Mouse (Mus musculus) macrophage (primary cell): ENCODE results near the gene Aldh1l1. TPM values are rescaled to one million over a fixed set of nuclear protein-coding genes. Genes with fewer than 3 reads are reported as not detected.

Experiments
- H3K27ac ChIP-seq: fragments of 350-480 bp; formaldehyde crosslinking; 2 replicates; pipeline ENCODE4 v1.9.0; 2021
- H3K36me3 ChIP-seq: fragments of 350-480 bp; formaldehyde crosslinking; 2 replicates; pipeline ENCODE4 v1.9.0; 2021; ENCODE audit errors: inconsistent target
- H3K4me3 ChIP-seq: fragments of 350-480 bp; formaldehyde crosslinking; 2 replicates; pipeline ENCODE4 v1.9.0; 2021; ENCODE audit errors: inconsistent target
- H3K79me2 ChIP-seq: fragments of 350-480 bp; formaldehyde crosslinking; 2 replicates; pipeline ENCODE4 v1.9.0; 2021; ENCODE audit errors: inconsistent target
- WGBS: methylation state at CpG from one replicate; pipeline ENCODE4 v1.1.7; 2026; ENCODE audit warnings: inconsistent platforms; ENCODE audit not compliant: missing documents; 5-methylcytosine and 5-hydroxymethylcytosine counted together
- polyA plus RNA-seq: library from polyadenylated mRNA; stranded (reverse); fragments of 250-400 nt; gene quantifications from 3 replicates; pipeline ENCODE4 v1.2.4, GENCODE M21; 2018; ENCODE audit warnings: inconsistent platforms

Gene Aldh1l1
- polyA plus RNA-seq, 1 experiment from 2014 or later: 9.4 TPM

DNA sequence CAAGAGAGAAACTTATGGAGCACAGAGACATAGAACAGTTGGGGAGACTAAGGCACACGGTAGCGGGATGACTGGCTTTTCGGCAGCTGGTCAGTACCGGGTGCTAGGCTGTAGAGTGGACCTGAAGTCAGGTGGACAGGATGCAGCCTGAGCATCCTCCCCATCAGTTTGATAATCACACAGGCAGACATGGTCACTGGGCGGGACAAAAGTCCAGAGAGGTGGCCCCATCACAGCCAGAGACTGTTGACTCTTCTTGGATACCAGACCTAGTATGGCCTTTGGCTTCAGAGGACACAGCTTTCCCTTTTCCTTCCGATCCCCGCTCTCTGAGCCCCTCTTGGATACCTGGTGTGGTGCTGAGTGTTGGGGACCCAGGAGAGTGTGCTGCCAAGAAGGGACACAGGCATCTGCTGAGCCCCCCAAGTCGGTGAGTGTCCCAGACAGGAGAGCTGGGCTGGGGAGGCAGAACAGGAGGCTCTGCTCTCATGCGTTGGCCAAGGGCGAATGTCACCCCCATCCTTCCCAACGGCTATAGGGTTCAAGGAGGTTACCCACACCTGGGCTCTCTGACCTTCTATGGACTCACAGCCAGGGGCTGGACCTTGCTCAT lies 21.1 kb upstream of the Aldh1l1 start:
- H3K27ac ChIP-seq: no peak overlapping the region
- H3K79me2 ChIP-seq: no peaks in the 10 kb centered on the region
- 89% methylated on average over 11 of the region's 11 CpGs for WGBS
- H3K36me3 ChIP-seq: no peaks in the 10 kb centered on the region
- H3K4me3 ChIP-seq: no peak overlapping the region

DNA sequence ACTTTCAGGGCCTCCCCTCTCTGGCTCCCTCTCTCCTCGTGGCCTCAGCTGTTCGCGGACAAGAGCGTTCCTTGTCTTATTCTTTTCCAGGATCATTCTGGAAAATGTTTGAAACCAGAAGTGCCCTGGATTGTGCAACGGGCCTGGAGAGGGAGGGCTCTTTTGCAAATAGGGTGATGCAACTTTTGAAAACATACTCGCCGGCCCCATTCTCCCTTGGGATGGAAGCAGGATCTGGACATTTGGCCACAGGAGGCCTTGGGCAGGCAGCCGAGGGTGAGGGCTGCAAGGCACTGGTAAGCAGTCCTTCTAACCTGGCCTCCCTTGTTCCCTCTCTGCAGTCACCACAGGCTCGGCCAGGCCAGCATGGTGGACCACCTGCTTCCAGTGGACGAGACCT lies 20.1 kb upstream of the Aldh1l1 start:
- no peak overlapping the region for H3K4me3 ChIP-seq

DNA sequence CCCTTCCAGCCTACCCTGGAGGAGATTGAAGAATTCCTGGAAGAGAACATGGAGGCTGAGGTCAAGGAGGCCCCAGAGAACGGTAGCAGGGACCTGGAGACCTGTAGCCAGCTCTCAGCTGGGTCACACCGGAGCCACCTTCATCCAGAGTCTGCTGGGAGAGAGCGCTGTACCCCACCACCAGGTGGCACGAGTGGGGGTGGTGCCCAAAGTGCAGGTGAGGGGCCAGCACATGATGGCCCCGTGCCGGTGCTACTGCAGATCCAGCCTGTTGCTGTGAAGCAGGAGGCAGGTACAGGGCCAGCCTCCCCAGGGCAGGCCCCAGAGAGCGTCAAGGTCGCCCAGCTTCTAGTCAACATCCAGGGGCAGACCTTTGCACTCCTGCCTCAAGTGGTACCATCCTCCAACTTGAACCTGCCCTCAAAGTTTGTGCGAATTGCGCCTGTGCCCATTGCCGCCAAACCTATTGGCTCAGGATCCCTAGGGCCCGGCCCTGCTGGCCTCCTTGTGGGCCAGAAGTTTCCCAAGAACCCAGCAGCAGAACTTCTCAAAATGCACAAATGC lies 19.3 kb upstream of the Aldh1l1 start:
- no peak overlapping the region for H3K4me3 ChIP-seq
- H3K27ac ChIP-seq: no peak overlapping the region
- 96% methylated on average over 10 of the region's 12 CpGs for WGBS

More for the DNA sequence above, 20.1 kb upstream of the Aldh1l1 start:
- H3K36me3 ChIP-seq: no peaks in the 10 kb centered on the region
- 65% methylated on average over 7 of the region's 10 CpGs for WGBS
- H3K79me2 ChIP-seq: no peaks in the 10 kb centered on the region
- H3K27ac ChIP-seq: no peak overlapping the region

DNA sequence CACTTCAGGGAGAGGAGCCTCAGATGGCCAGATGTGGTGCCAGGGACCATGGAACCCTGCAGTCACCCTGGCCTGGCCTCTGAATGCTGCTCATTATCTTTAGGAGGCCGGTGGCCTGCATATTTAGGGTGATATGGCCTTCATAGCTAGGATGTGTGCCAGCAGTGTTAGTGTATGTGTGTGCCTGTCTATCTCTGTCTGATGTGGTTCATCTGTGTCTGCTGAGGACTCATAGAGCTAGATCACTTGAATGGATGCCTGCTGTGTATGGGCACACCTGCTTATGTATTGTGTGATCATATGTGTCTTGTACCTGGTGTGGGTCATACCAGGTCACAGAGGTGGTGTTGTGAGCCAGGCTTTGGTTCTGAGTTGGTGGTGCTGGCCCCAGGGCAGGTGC lies 18.0 kb upstream of the Aldh1l1 start:
- 90% methylated on average over 1 of the region's 1 CpGs for WGBS
- no peaks in the 10 kb centered on the region for H3K36me3 ChIP-seq
- H3K27ac ChIP-seq: no peak overlapping the region
- H3K4me3 ChIP-seq: no peak overlapping the region
- H3K79me2 ChIP-seq: no peaks in the 10 kb centered on the region

More for the DNA sequence above, 19.3 kb upstream of the Aldh1l1 start:
- Histone ChIP-seq H3K79me2 (no peaks in the 10 kb centered on the region), H3K36me3 (no peaks in the 10 kb centered on the region)

DNA sequence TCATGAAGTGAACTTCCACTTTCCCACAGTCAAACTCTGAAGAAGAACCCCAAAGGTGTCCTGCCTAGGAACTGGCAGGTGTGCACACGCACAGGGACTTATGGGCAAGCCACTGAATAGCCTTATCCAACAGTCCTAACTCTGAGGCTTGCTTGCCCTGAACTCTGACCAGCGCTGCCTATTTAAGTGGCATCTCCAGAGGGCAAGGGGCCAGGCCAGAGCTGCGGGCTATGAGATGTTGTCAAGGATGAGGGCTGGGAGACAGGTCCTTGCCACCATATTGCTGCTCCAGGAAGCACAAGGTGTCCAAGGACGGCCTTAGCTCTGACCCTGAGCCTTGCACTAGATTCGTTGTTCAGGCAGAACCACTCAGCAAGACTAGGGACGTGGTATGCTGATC lies 17.2 kb upstream of the Aldh1l1 start:
- no peaks in the 10 kb centered on the region for H3K36me3 ChIP-seq
- no peaks in the 10 kb centered on the region for H3K79me2 ChIP-seq
- H3K4me3 ChIP-seq: no peak overlapping the region
- no peak overlapping the region for H3K27ac ChIP-seq
- WGBS: 89% methylated on average over 6 of the region's 6 CpGs

DNA sequence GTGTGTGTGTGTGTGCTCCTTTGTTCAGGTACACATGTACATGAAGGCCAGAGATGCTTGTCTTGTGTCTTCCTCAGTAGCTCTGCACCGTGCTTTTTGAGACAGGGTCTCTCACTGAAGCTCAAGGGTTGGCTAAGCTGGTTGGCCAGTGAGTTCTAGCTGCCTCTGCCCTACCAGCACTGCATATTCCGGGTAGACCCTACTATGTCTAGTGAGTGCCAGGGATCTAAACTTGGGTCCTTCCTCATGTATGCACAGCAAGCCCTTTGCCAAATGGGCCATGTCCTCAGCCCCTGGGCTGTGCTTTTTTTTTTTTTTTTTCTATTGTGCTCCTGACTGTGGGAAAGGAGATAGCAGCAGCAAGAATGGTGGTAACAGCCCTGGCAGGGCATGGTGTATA lies 16.0 kb upstream of the Aldh1l1 start:
- 91% methylated on average over 2 of the region's 2 CpGs for WGBS
- H3K79me2 ChIP-seq: no peaks in the 10 kb centered on the region
- H3K4me3 ChIP-seq: no peak overlapping the region
- no peaks in the 10 kb centered on the region for H3K36me3 ChIP-seq
- H3K27ac ChIP-seq: no peak overlapping the region

DNA sequence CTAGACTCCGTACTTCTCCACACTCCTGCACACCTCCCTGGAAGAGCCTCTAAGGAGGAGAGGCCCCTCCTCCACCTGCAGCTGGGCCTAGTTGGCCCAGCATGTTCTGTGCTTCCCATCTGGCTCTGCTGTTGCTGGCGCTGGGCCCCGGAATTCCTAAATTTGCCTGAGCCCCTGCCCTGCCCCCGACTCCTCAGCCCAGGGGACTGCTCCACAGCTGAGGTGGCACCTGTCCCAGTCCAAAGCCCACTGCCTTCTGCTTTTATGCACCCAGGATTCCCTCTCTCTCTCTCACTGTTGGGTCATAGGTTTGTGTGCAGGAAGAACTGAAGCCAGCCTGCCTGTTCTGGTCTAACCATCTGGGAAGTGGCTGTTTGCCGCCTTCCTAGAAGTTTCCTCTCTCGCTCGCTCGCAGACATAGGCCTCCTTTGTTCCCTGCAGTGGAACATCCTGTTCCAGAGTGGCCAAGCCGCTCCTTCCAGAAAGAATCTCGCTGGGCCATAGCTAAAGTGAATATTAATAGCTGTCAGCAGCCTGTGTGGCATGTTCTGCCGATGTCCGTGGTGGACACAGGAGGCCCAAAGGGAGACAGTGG lies 15.2 kb upstream of the Aldh1l1 start:
- no peaks in the 10 kb centered on the region for H3K79me2 ChIP-seq
- H3K36me3 ChIP-seq: no peaks in the 10 kb centered on the region
- WGBS: 91% methylated on average over 12 of the region's 12 CpGs
- no peak overlapping the region for H3K27ac ChIP-seq
- no peak overlapping the region for H3K4me3 ChIP-seq

DNA sequence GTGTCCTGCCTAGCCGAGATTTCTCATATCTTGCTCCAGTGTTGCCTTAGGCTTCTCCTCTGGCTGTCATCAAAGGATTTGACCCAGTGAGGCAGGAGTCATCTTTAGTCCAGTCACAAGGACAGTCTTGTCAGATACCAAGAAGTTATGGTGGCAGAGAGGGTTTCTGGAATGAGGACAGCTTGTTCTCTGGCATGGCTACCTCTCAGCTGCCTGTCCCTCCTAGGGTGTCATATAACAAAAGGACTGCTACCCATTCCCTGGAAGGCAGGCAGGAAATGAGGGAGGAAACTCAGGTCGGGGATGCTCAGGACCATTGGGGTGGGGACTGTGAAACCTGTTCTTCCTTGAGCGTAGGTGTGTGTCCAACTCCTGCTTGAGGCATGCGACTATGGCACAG lies 14.1 kb upstream of the Aldh1l1 start:
- 78% methylated on average over 4 of the region's 4 CpGs for WGBS
- Histone ChIP-seq H3K36me3 (no peaks in the 10 kb centered on the region), H3K27ac (no peak overlapping the region), H3K4me3 (no peak overlapping the region), H3K79me2 (no peaks in the 10 kb centered on the region)

DNA sequence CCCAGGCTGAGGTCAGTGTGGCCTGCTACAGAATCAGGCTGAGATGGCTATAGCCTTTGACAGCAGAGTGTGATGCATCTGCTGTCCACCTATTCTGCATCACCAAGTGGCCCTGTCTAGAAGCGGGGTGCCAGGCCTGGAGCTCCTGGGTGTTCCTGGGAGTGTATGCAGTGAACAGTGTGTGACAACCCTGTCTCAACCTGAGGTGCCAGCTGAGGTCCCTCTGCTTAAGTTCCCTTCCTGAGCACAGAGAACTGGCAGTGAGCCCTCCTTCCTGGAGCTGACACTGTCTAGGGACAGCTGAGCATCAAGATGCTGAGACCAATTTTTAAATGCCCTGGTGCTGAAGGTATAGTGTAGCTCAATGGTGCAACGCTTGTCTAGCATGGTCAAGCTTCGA lies 13.5 kb upstream of the Aldh1l1 start:
- Histone ChIP-seq H3K79me2 (no peaks in the 10 kb centered on the region), H3K4me3 (no peak overlapping the region), H3K36me3 (no peaks in the 10 kb centered on the region), H3K27ac (no peak overlapping the region)
- 94% methylated on average over 3 of the region's 3 CpGs for WGBS

DNA sequence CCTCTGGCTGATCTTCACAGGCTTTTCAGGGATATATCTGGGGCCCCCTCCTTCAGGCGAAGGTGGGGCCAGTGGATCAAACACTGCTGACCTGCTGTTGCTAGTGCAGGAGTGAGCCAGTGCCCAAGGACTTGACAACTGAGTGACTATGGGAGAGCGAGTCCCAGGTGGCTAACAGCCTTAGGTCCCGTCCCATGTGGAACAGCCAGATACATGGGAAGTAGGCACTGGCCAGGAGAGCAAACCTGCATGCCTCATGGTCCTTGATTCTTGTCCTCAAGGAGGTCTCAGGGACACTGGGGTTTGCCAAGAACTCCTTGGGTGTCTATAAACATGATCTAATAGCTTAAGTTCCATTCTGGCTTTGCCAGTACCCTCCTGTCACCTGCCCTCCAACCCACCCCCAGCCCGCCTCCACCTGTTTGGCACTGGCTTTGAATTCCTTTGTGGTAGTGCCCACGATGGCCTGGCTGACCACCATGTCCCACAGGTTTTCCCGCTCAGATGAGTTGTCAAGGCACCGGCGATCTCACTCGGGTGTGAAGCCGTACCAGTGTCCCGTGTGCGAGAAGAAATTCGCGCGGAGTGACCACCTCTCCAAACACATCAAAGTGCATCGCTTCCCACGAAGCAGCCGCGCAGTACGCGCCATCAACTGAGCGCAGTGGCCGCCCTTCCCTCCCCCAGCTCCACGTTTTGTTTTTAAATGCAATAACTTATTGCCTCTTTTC lies 12.4 kb upstream of the Aldh1l1 start:
- Histone ChIP-seq H3K27ac (no peak overlapping the region), H3K79me2 (no peaks in the 10 kb centered on the region), H3K36me3 (no peaks in the 10 kb centered on the region), H3K4me3 (no peak overlapping the region)
- WGBS: 95% methylated on average over 24 of the region's 24 CpGs

DNA sequence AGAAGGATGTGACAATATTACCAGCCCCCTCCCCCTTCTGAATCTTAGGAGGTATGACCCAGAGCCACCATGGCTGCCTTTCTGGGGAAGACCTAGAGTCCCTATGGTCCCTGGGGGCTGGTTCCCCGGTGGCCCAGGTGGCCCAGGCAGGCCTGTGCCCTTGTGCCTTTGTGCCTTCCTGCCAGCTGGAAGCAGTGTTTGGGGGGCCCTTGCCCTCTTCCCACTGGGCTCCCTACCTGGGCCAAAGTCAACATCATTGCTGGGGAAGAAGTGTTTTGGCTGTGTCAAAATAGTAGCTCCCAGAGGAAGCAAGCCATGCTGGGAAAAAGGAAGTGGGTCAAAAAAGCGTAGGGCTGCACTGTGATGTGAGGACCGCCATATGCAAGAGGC lies 11.9 kb upstream of the Aldh1l1 start:
- WGBS: 88% methylated on average over 3 of the region's 3 CpGs
- Histone ChIP-seq H3K36me3 (no peaks in the 10 kb centered on the region), H3K27ac (no peak overlapping the region), H3K79me2 (no peaks in the 10 kb centered on the region), H3K4me3 (no peak overlapping the region)

DNA sequence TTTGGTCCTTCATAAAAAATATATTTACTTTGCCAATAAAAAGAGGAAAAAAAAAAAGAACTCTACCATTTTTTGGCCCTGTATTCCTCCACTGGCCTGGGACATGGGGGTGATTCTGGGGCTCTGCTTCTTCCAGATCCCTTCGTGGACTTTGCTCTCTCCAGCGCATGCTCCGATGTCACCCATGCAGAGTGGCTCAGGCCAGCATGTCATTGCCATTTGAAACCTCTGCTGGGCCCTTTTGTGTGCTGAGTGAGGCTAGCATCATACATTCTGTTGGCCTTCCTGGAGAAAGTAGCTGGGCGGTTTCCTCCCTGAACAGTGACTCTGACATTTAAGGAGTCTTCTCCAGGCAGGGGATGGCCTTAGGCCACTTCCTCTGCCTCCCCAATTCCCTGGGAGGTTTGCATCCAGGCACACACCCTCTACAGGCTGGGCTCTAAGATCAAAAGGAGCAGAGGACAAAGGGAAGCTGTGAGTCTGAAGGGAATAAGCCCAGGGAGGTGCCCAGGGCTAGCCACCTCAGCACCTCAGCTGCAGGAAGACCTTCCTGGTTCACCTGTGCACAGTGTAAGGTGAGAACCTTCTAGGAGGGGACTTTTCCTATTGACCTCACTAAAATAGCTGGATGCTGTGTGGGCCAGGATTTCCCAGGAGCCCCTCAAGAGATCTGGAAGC lies 10.9 kb upstream of the Aldh1l1 start:
- H3K27ac ChIP-seq: no peak overlapping the region

DNA sequence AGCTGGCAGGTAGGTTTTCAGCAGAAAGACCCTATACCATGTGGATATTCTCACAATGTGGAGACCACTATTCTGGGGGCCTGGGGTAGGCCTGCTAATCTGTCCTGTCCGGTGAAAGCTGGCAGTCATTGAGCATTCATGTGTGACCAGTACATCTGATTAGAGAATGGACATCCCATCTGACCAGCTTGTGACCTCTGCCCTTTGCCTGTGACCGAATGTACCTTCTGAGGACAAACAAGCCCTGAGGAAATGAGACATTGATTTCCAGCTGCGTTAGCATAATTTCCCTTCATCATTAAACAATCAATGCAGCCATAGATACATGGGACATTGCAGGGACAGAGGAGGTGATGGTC lies 10.4 kb upstream of the Aldh1l1 start:
- no peak overlapping the region for H3K4me3 ChIP-seq

More for the DNA sequence above, 10.9 kb upstream of the Aldh1l1 start:
- H3K79me2 ChIP-seq: no peaks in the 10 kb centered on the region
- no peak overlapping the region for H3K4me3 ChIP-seq
- no peaks in the 10 kb centered on the region for H3K36me3 ChIP-seq
- WGBS: 86% methylated on average over 4 of the region's 4 CpGs

DNA sequence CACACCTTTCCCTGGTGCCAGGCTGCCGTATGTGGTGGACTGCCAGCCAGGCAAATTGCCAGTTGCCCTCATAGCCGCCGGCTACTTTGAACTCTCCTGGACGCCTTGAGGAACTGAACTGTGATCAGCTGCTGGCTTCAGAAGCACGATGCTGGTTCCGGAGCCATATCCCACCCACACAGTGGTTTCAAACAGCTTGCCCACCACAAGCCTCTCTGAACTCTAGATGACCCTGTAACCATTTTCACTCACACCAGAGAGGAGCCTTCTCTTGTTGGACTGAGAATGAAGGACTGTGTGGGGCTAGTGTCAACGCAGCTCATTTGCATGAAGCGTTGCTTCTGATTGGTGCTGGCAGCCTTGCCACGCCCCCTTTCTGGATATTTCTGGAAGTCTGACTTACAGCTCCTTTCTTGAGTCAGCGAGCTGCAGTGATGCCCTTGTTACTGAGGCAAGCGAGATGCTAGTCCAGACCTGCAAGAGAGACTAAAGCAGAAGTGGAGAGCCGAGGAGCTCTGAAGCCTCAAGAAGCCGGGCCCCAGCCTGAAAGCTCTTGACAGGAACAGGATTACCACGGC lies 9.2 kb upstream of the Aldh1l1 start:
- Histone ChIP-seq H3K36me3 (no peaks in the 10 kb centered on the region), H3K4me3 (no peak overlapping the region), H3K27ac (no peak overlapping the region), H3K79me2 (no peaks in the 10 kb centered on the region)
- WGBS: 21% methylated on average over 14 of the region's 14 CpGs

More for the DNA sequence above, 10.4 kb upstream of the Aldh1l1 start:
- no peak overlapping the region for H3K27ac ChIP-seq
- no peaks in the 10 kb centered on the region for H3K79me2 ChIP-seq
- 93% methylated on average over 2 of the region's 3 CpGs for WGBS
- H3K36me3 ChIP-seq: no peaks in the 10 kb centered on the region
